Mouse (Mus musculus) lung, embryonic 14.5 days (tissue): ENCODE data around the gene Myrf. TPM values are rescaled to one million over a fixed set of nuclear protein-coding genes. Genes with fewer than 3 reads are reported as not detected.

Source experiments
- ATAC-seq: fragments of 200-750 bp; cut with Nextera tagmentation; 2 replicates; pipeline ENCODE4 v1.8.0; 2017; ENCODE audit warnings: mild to moderate bottlenecking, moderate TSS enrichment, moderate library complexity; ENCODE audit not compliant: insufficient read depth
- DNase-seq: peaks from one replicate; pipeline ENCODE4 v3.0.0-alpha.2; 2015
- H3K27ac ChIP-seq: fragments of 300-500 bp; sonication (generic); 2 replicates; pipeline ENCODE4 v1.5.1; 2014; ENCODE audit warnings: low read depth, mild to moderate bottlenecking, moderate library complexity
- H3K27me3 ChIP-seq: fragments of 300-500 bp; sonication (generic); 2 replicates; pipeline ENCODE4 v1.6.1; 2014; ENCODE audit warnings: low read length, control low read depth; ENCODE audit not compliant: insufficient read depth
- H3K36me3 ChIP-seq: fragments of 300-500 bp; sonication (generic); 2 replicates; pipeline ENCODE4 v1.6.1; 2014; ENCODE audit warnings: control low read depth; ENCODE audit not compliant: insufficient read depth
- H3K4me1 ChIP-seq: fragments of 300-500 bp; sonication (generic); 2 replicates; pipeline ENCODE4 v1.6.1; 2014; ENCODE audit warnings: antibody characterized with exemption, control low read depth; ENCODE audit not compliant: insufficient read depth
- H3K4me2 ChIP-seq: fragments of 300-500 bp; sonication (generic); 2 replicates; pipeline ENCODE4 v1.6.1; 2014; ENCODE audit warnings: mild to moderate bottlenecking
- H3K4me3 ChIP-seq: fragments of 300-500 bp; sonication (generic); 2 replicates; pipeline ENCODE4 v1.5.1; 2014; ENCODE audit warnings: low read depth, low read length
- H3K9ac ChIP-seq: fragments of 300-500 bp; sonication (generic); 2 replicates; pipeline ENCODE4 v1.6.1; 2014
- H3K9me3 ChIP-seq: fragments of 300-500 bp; sonication (generic); 2 replicates; pipeline ENCODE4 v1.6.1; 2016; ENCODE audit warnings: low read depth, low read length, control low read depth
- CTCF ChIP-seq: IDR thresholded peaks from 2 replicates; pipeline ENCODE4 v1.5.1; 2016; ENCODE audit warnings: antibody characterized with exemption, low read depth
- WGBS: fragments of 180-500 bp; shearing (Covaris S2); extraction: QIAGEN DNeasy Blood & Tissue Kit; methylation state at CpG from one replicate; pipeline ENCODE4 v1.1.7; 2014; 5-methylcytosine and 5-hydroxymethylcytosine counted together
- polyA plus RNA-seq: library from polyadenylated mRNA; unstranded; fragments of >200 nt; fragmentation: Nextera tagmentation; extraction: Ambion mirVana; gene quantifications from 2 replicates; pipeline ENCODE4 v1.2.1, GENCODE M21; 2014

Myrf gene
- polyA plus RNA-seq, 1 experiment from 2014 or later, result 14.1 TPM

GRCm38 (mm10) chr19:10223561-10223960 is 17.0 kb downstream of the Myrf start:
- H3K27me3 ChIP-seq, result no peaks in the 10 kb centered on the region
- no peak overlapping the region for H3K27ac ChIP-seq
- H3K4me3 ChIP-seq, result no peak overlapping the region
- H3K4me2 ChIP-seq, result no peak overlapping the region
- peaks cover 15% of the 10 kb centered on the region; the same call in 1 of the 2 replicates for H3K36me3 ChIP-seq
- no peak overlapping the region for H3K9ac ChIP-seq
- peaks cover 12% of the 10 kb centered on the region for H3K4me1 ChIP-seq
- TF ChIP-seq CTCF, result no peak
- ATAC-seq, result no peak
- no peaks in the 10 kb centered on the region for H3K9me3 ChIP-seq
- DNase-seq, result no peak
- WGBS, result 72% methylated on average over 4 of the region's 4 CpGs

GRCm38 (mm10) chr19:10222656-10223055 is 17.9 kb downstream of the Myrf start:
- TF ChIP-seq CTCF, result no peak
- H3K4me1 ChIP-seq, result peaks cover 12% of the 10 kb centered on the region
- H3K27me3 ChIP-seq, result no peaks in the 10 kb centered on the region
- peaks cover 16% of the 10 kb centered on the region; the same call in 1 of the 2 replicates for H3K36me3 ChIP-seq
- no peaks in the 10 kb centered on the region for H3K9me3 ChIP-seq
- no peak overlapping the region for H3K4me3 ChIP-seq
- H3K4me2 ChIP-seq, result no peak overlapping the region
- 25% methylated on average over 8 of the region's 8 CpGs for WGBS
- no peak overlapping the region for H3K27ac ChIP-seq
- DNase-seq (peak; percentile 41), ATAC-seq (no peak)
- H3K9ac ChIP-seq, result no peak overlapping the region

GRCm38 (mm10) chr19:10221585-10221984 is 19.0 kb downstream of the Myrf start:
- H3K4me1 ChIP-seq, result peaks cover 12% of the 10 kb centered on the region
- DNase-seq (no peak), ATAC-seq (no peak)
- H3K4me3 ChIP-seq, result no peak overlapping the region
- H3K27ac ChIP-seq, result no peak overlapping the region
- H3K4me2 ChIP-seq, result no peak overlapping the region
- no peak overlapping the region for H3K9ac ChIP-seq
- no peaks in the 10 kb centered on the region for H3K9me3 ChIP-seq
- no peak for TF ChIP-seq CTCF
- WGBS, result 38% methylated on average over 4 of the region's 4 CpGs
- H3K27me3 ChIP-seq, result no peaks in the 10 kb centered on the region
- H3K36me3 ChIP-seq, result peaks cover 19% of the 10 kb centered on the region; the same call in 1 of the 2 replicates

GRCm38 (mm10) chr19:10219593-10219992 is 21.0 kb downstream of the Myrf start:
- ATAC-seq, result peak; percentile 36
- 54% methylated on average over 6 of the region's 6 CpGs for WGBS
- Histone ChIP-seq H3K9ac (no peak overlapping the region), H3K4me3 (no peak overlapping the region), H3K4me1 (no peaks in the 10 kb centered on the region; the same call in 1 of the 2 replicates), H3K36me3 (peaks cover 19% of the 10 kb centered on the region; the same call in 1 of the 2 replicates), H3K4me2 (no peak overlapping the region), H3K9me3 (no peaks in the 10 kb centered on the region), H3K27ac (no peak overlapping the region), H3K27me3 (no peaks in the 10 kb centered on the region)
- no peak for TF ChIP-seq CTCF
- peak; percentile 28 for DNase-seq

DNA sequence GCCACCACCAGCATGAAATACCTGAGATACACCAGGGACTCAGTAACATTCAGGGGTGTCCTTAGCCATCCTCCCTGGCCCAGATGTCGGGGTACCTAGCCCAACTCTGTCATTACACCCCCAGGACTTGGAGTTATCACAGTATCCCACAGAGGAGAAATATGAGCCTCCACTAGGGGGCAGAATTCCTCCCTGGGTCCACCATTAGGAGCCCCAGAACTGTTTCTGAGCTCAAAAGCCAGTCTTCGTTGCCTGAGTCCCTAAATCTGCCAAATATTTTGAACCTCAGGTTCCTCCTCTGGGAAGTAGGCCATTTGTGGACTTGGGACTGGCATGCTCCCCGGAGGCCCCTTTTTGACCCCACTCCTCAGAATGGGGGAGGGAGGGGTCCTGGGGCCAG is 21.4 kb downstream of the Myrf start:
- Histone ChIP-seq H3K4me3 (no peak overlapping the region), H3K27ac (no peak overlapping the region), H3K9me3 (no peaks in the 10 kb centered on the region), H3K27me3 (no peaks in the 10 kb centered on the region), H3K36me3 (peaks cover 21% of the 10 kb centered on the region; the same call in 1 of the 2 replicates), H3K4me2 (no peak overlapping the region), H3K4me1 (no peaks in the 10 kb centered on the region), H3K9ac (no peak overlapping the region)
- peak; percentile 74 for TF ChIP-seq CTCF
- ATAC-seq (no peak), DNase-seq (peak; percentile 88)
- WGBS, result 35% methylated on average over 3 of the region's 3 CpGs

GRCm38 (mm10) chr19:10216101-10216500 is 24.4 kb downstream of the Myrf start:
- 73% methylated on average over 8 of the region's 8 CpGs for WGBS

DNA sequence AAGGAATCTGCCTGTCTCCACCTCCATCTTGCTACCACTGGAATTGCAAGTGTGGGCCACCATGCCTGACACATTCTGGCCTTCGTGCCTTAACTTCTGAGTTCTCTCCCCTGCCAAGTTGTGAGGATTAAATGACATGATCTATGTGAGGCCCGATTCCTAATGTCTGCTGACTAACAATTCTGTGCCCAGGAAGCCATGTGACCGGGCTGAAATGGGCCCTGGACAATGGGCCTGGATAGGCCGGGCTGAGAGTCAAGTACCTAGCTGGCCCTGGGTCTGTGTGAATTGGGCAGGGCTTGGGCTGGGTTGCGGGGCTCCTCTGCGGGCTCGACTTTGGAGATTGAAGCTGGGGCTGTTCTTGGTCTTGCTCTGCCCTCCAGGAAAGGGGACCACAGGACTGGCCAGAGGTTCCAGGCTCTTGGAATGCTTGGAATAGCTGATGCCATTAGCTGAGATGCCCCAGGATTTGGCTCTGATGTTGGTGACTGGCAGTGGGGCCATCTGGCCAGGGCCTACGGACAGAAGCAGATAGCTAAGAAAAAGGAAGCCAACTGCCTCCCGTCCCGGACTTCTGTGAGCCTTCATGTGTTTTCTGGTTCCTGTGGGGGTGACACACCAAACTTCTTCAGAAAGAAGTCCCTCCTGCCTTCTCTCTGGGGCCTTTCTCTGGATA is 26.6 kb downstream of the Myrf start:
- Histone ChIP-seq H3K9me3 (no peaks in the 10 kb centered on the region), H3K4me2 (no peak overlapping the region), H3K36me3 (peaks cover 63% of the 10 kb centered on the region), H3K9ac (no peak overlapping the region), H3K4me1 (no peaks in the 10 kb centered on the region), H3K27ac (no peak overlapping the region), H3K27me3 (no peaks in the 10 kb centered on the region), H3K4me3 (no peak overlapping the region)
- 87% methylated on average over 10 of the region's 10 CpGs for WGBS
- TF ChIP-seq CTCF, result no peak
- no peak for DNase-seq
- ATAC-seq, result no peak

More at GRCm38 (mm10) chr19:10216101-10216500, 24.4 kb downstream of the Myrf start:
- Histone ChIP-seq H3K27me3 (no peaks in the 10 kb centered on the region), H3K4me3 (no peak overlapping the region), H3K27ac (no peak overlapping the region), H3K9me3 (no peaks in the 10 kb centered on the region), H3K36me3 (peaks cover 50% of the 10 kb centered on the region), H3K9ac (no peak overlapping the region), H3K4me1 (no peaks in the 10 kb centered on the region), H3K4me2 (no peak overlapping the region)
- no peak for ATAC-seq
- DNase-seq, result no peak
- TF ChIP-seq CTCF, result no peak
